Mouse (Mus musculus): ENCODE results near the gene Ptprj.

DNA sequence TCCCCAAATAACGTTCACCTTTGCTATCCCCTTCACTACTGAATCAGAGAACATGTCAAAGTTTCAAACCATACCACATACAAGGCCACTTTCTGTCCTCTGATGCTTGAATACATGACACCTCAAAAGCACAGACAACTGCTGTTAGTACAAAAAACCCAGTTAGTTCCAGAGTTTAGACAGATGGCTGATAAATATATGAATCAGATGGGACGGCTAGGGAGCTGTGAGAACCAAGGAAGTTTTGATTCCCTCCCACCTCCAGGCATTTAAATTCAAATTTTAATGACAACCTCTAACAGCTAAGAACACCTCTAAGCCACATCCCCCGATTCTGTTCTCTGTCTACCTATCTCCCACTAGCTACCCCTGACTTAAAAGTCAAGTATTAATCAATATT, 33.1 kb upstream of the Ptprj start:
- TF ChIP-seq POLR2A (IDR thresholded peaks at IDR 0.05; ENCODE audit: borderline replicate concordance, insufficient read depth, low read length) = no peak
- TF ChIP-seq CTCF (IDR thresholded peaks at IDR 0.05; ENCODE audit: borderline replicate concordance, insufficient read depth, low read depth, low read length) = no peak

Data from cerebellum, adult 2 months (tissue).